Mouse (Mus musculus) embryonic fibroblast, embryonic 13.5 days (primary cell): ENCODE data around the gene Olfr834. TPM values are rescaled to one million over a fixed set of nuclear protein-coding genes. Genes with fewer than 3 reads are reported as not detected.

Experiments
- H3K27ac ChIP-seq: 2 replicates; pipeline ENCODE4 v1.5.1; 2012; ENCODE audit warnings: low read length, control low read depth, inconsistent platforms; ENCODE audit not compliant: insufficient read depth
- H3K4me1 ChIP-seq: 2 replicates; pipeline ENCODE4 v1.6.1; 2011; ENCODE audit warnings: low read length; ENCODE audit not compliant: control insufficient read depth, insufficient read depth
- H3K4me3 ChIP-seq: 2 replicates; pipeline ENCODE4 v1.5.1; 2011; ENCODE audit warnings: mild to moderate bottlenecking, control low read depth, low read length; ENCODE audit not compliant: insufficient read depth
- CTCF ChIP-seq: IDR thresholded peaks from 2 replicates; pipeline ENCODE4 v1.5.1; 2011; ENCODE audit warnings: mild to moderate bottlenecking, control low read depth, low read length, moderate library complexity, borderline replicate concordance; ENCODE audit not compliant: insufficient read depth
- POLR2A ChIP-seq: IDR thresholded peaks from 2 replicates; pipeline ENCODE4 v1.6.1; 2011; ENCODE audit warnings: low read depth, mild to moderate bottlenecking, control low read depth, low read length, moderate library complexity
- polyA plus RNA-seq: library from polyadenylated mRNA; stranded (reverse); fragments of >200 nt; gene quantifications from 2 replicates; pipeline ENCODE4 v1.2.4, GENCODE M21; 2011; ENCODE audit warnings: low read depth; ENCODE audit not compliant: missing spikeins, insufficient read length

Gene Olfr834
- polyA plus RNA-seq = not detected in 2 replicates

- Histone ChIP-seq H3K4me1 (no peaks in the 10 kb centered on the region), H3K27ac (no peak within 1 kb of the TSS), H3K4me3 (no peak within 1 kb of the TSS)
- no peak for TF ChIP-seq CTCF
- no peak for TF ChIP-seq POLR2A
These were observed at the start of gene Olfr834 for GRCm38 (mm10) chr9:18987690-18988089. Olfr834 (plus strand) TSS chr9:18987990.

GRCm38 (mm10) chr9:18962021-18962420 is 25.8 kb upstream of the Olfr834 start:
- H3K4me3 ChIP-seq = no peak overlapping the region
- TF ChIP-seq CTCF = no peak
- no peak for TF ChIP-seq POLR2A
- no peaks in the 10 kb centered on the region for H3K4me1 ChIP-seq
- no peak overlapping the region for H3K27ac ChIP-seq

GRCm38 (mm10) chr9:19032435-19032834 is 44.6 kb downstream of the Olfr834 start, which contains the start of gene Olfr835:
Olfr835 (plus strand) TSS chr9:19032735.
- TF ChIP-seq CTCF = no peak
- TF ChIP-seq POLR2A = no peak
- Histone ChIP-seq H3K4me1 (no peaks in the 10 kb centered on the region), H3K27ac (no peak within 1 kb of the TSS), H3K4me3 (no peak within 1 kb of the TSS)

Other genes starting within 250 kb of the Olfr834 start
- gene Olfr24, start 224.0 kb upstream of the Olfr834 start, polyA plus RNA-seq = not detected in 2 replicates
- gene Olfr828, start 168.5 kb upstream of the Olfr834 start, polyA plus RNA-seq = not detected in 2 replicates
- not detected in 2 replicates for gene Olfr829, start 133.1 kb upstream of the Olfr834 start, polyA plus RNA-seq
- gene Olfr830, start 113.3 kb upstream of the Olfr834 start, polyA plus RNA-seq = not detected in 2 replicates
- not detected in 2 replicates for gene Olfr832, start 50.9 kb upstream of the Olfr834 start, polyA plus RNA-seq
- gene Olfr835, start 44.7 kb downstream of the Olfr834 start, polyA plus RNA-seq = not detected in 2 replicates
- not detected in 2 replicates for gene Olfr836, start 132.4 kb downstream of the Olfr834 start, polyA plus RNA-seq
- not detected in 2 replicates for gene Olfr837, start 148.3 kb downstream of the Olfr834 start, polyA plus RNA-seq
- not detected in 2 replicates for gene Olfr839-ps1, start 189.3 kb downstream of the Olfr834 start, polyA plus RNA-seq